Mouse (Mus musculus): ENCODE data around the gene Chst10.

Gene Chst10

GRCm38 (mm10) chr1:38864341-38864740 lies 33.6 kb downstream of the Chst10 start:
- DNase-seq, result no peak

DNA sequence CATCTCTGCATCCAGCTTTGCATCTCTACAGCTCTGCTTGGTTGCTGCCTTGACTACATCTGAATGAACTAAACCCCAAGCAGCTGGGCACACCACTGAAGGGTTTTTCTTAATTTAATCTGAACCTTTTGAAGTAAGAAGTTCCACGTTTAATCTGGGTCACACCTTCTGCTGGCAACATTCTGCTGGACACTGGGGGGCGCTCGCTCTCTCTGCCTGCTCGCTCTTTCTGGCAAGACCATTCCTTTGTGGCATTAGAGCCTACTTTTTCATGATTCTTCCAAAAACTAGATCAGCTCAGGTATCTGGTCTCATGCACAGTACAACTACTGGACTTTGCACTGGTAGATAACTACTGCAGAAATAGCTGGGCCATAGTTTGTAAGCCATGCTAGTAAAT lies 35.7 kb downstream of the Chst10 start:
- DNase-seq, result peak; percentile 17

DNA sequence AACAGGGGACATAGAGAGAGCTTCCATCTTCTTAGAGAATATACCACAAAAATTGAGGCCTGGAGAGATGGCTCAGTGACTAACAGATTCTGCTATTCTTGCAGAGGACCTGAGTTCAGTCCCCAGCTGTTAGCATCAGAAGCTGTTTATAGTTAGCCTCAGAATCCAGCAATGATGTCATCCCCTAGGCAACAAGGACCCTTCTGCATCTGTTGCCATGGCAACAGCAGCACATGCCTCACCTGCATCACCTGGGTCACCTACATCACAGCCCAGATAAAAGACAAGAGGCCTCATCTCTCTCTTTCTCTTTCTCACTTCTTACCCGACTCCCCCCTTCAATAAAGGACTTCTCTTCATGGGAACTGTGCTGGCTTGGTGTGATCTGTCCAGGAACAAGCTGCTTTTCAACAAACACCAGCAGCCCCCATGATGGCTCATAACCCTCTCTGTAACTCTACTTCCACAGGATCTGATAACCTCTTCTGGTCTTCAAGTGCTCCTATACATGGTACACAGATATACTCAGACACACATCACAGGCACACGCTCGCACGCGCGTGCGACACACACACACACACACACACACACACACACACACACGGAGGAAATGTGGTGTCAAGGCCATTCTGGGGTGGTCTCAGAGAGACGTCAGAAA lies 37.0 kb downstream of the Chst10 start:
- DNase-seq, result no peak

DNA sequence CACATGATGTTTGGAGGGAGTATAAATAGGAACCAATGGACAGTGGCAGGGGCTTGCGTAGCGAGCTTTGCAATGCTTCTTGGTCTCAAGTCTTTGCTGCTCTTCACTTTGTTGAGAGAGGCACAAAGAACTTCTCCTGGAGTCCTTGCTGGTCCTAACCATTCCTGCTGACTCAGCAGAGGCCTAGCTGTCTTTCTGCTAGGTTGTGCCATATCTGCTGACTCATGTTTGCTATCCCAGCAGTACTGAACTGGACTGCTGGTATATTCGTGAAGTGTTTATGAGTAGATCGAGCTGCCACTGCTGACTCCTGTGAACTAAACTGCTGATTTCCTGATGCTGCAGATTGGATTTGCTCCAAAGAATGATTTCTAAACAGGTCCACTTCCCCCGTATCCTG lies 37.8 kb downstream of the Chst10 start:
- DNase-seq, result no peak

DNA sequence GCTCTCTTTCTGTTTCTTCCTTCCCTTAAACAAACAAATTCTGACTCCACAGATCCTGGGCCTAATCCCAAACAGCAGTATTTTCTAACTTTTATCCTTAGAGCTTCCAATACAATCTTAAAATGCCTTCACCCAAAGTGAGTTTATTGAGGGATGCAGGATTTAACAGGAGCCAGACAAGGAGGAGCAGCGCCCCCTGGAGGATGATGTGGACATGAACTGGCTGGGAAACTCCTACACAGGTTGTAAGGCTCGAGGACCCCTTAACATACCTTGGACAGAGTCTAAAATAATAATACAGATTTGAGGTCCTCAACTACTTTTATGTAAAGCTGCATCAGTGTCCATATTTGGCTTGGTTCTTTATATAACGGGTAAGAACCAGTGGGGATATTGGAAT lies 41.8 kb downstream of the Chst10 start:
- no peak for DNase-seq

GRCm38 (mm10) chr1:38852250-38852649 lies 45.7 kb downstream of the Chst10 start:
- no peak for DNase-seq

GRCm38 (mm10) chr1:38850650-38851049 lies 47.3 kb downstream of the Chst10 start:
- DNase-seq, result no peak

GRCm38 (mm10) chr1:38848451-38849289 lies 49.3 kb downstream of the Chst10 start:
- DNase-seq, result peak; percentile 52

DNA sequence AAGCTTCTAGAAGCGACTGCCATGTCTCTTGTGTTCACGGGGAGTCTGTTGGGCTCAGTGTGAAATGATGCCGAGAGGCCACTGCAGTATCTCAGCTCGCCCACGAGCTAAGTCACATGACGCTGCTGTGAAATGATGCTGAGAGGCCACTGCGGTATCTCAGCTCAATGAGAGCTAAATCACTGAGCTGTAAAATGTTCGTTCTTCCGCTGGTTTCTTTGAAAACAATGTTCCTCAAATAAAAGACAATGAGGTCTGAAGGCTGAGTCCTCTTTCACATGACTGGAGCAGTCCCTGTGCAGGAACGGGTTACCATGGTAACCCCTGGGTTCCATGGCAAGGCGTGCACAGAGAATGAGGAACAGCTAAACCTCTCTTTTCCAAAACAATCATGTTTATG lies 50.0 kb downstream of the Chst10 start:
- DNase-seq, result peak; percentile 64

DNA sequence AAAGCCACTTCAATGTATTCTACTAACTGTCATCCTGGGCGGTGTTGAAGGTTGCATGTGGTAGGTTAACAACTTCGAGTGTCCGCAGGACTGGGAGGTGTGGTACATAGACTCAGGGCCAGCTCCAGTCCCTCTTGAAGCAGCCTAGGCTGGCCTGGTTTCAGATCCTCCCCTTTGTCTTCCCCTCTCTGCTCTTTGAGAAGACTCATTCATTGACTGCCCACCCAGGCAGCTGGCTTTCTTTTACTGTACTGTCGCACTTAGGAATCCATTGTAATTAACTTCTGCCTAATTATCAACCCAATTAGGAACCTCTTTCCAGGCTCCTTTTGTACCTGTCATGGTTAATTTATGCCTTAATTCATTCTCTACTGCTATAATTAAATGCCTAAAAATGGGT lies 54.7 kb downstream of the Chst10 start:
- DNase-seq, result no peak

DNA sequence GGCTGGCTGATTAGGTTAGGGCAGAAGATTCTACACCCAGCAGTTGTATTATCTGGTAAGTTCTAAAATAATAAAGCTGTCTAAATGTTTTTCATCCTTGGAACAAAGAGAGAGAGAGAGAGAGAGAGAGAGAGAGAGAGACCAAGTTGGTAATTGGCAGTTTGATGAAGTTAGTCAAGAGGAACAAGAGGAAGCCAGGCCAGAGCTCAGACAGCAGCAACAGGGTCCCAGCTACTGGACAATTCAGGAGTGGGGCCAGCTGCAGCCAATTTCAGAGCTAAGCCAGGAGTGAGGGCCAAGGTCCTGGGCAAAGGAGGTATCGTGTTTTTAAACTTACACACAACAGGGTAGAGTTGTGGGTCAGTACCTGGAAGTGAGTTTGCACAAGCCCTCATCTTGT lies 55.1 kb downstream of the Chst10 start:
- DNase-seq, result no peak

- no peak for DNase-seq
Observed at GRCm38 (mm10) chr1:38839944-38840343, 58.0 kb downstream of the Chst10 start.

GRCm38 (mm10) chr1:38836477-38836872 lies 61.5 kb downstream of the Chst10 start, which contains the start of gene Lonrf2:
Lonrf2 (minus strand) TSS chr1:38836711.
- peak; percentile 83 for DNase-seq

DNA sequence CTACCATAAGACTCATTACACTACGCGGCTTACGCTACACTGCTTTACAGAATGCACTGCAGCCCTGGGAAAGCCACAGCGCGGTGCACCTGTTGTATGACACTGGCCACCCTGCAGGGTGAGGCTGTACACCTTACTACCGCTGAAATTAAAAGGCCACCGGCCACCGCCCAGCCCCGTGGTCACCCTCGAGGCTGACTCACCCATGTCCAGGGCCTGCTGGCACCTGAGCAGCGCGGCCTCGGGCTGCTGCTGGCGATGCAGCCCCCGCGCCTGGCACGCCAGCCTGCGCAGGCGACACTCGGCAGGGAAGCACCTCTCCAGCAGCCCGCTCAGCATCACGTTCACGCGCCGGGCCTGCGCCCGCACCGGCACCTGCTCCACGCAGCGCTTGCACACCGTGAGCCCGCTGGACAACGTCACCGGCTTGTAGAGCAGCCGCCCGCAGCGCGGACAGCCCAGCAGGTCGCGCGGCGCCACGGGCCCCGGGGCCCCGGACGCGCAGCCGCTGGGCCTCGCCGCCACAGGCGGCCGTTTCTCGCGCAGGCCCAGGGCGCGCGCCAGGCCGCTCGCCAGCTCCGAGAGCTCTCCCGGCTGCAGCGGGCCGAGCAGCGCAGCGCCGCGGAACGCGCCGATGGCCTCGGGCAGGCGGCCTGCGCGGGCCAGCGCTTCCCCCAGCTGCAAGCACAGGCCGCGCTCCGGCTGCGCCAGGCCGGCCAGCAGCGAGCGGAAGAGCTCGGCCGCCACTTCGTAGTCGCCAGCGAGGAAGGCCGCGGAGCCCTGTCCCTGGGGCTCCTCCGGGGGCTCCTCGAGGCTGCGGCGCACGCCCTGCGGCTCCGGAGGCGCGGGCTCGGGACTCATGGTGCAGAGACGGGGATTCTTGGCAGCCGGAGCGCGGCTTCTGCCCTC lies 62.1 kb downstream of the Chst10 start:
- peak; percentile 40 for DNase-seq

DNA sequence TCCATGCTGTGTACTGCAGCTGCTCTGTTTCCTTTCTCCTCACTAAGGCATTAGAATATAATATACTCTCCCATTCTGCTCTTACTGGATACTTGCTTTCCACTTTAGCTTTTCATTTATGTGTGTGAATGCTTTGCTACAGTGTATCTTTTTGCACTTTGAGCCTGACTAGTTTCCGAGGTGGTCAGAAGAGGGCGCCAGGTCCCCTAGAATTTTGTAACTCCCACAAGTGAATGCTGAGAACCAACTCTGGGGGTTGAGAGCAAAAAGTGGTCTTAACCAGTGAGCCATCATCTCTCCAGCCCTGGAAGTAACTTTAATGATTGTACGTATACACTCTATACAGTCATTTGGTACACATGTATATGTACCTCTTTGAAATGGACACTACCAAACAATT lies 63.1 kb downstream of the Chst10 start:
- DNase-seq, result no peak

DNA sequence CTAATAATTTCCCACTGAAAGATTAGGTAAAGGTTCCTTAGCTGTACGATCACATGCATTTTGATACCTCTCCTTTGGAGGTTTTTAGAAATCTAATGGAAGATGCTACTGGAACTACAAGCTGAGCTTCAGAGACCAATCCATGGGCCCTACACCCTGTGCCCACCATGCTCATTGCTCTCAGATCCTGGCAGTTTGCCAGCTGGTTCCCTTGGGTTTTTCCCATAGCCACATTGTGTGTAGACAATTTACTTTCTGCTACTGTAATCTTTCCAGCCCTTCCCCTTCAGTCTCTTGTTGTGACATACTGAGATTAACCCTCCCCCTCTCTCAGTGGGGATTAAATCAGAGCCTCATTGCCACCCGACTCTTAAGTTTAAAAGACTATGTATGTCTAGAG lies 73.0 kb downstream of the Chst10 start:
- DNase-seq, result no peak

DNA sequence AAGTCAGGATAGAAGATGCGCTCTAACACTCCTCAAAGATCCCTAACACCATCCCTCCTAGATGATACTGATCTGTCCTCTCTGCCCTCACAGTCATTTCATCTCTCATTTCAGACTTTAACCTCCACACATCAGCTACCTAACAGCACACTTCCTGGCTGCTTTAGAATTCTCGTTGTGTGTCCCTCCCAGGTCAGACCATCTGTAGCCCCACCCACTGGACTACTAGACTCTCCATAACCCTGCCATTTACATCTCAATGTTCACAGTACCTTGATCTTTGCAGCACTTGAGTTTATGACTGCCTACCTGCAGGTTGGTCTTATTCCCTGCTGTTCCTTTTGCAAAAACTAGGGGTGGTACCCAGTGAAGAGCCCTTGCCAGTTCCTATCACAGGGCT lies 74.1 kb downstream of the Chst10 start:
- DNase-seq, result no peak

GRCm38 (mm10) chr1:38819691-38820090 lies 78.3 kb downstream of the Chst10 start:
- no peak for DNase-seq

DNA sequence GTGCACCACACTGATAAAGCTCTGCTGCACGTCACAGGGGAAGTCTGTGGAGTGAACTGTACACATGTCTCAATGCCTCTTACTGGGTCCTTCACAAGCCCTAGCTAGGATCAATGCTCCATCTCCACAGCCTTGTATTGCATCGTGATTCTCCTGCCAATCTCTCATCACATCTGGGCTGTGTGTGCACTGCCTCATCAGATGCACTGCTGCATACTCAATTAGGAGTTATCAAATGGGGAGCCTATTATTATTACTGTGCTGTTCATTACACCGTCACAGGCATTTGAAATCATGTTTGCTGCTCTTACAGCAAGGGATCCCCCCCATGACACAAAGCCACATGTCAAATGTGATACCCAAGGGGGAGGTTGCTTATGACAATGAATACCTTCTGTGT lies 80.3 kb downstream of the Chst10 start:
- DNase-seq, result no peak

DNA sequence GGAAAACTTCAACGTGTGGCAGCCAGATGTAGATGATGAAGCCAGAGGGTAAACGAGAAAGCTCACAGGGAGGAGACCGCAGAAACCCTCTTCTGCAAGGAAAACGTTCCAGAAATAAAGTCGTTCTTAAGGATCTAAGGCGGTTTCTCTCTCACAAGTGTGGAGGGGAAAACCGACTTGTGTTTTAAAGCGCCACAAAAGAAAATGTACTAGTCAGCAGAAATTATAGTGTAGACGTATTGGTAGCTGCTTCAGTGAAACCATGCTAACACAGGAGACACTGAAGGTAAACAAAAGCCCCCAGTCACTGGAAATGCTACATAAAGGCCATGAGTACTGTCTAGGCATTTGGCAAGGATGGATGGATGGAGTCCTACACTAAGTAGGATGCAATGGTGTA lies 80.7 kb downstream of the Chst10 start:
- no peak for DNase-seq

GRCm38 (mm10) chr1:38816306-38816705 lies 81.7 kb downstream of the Chst10 start:
- DNase-seq, result no peak

Data from layer of hippocampus, adult 9-11 months (tissue).